Mouse (Mus musculus): ENCODE measurements at regions not wholly inside any gene's neighbourhood (a gene's known extent, or its start where the extent isn't known, plus 50 kb on each side); places are given as distances from the start of the nearest gene placed in this dataset.
A peak's percentile ranks its signal among the peaks of the same experiment; 100 is the strongest.

- DNase-seq (ENCODE audit: low spot score in 2 of 2), result no peak
Measured at GRCm38 (mm10) chr13:102570286-102570685, 123.1 kb upstream of the Cd180 start.

GRCm38 (mm10) chr13:102573286-102573921 lies 120.0 kb upstream of the Cd180 start:
- DNase-seq (ENCODE audit: low spot score in 2 of 2), result peak; percentile 40 to 52

GRCm38 (mm10) chr13:102576871-102577662 lies 116.3 kb upstream of the Cd180 start:
- DNase-seq (ENCODE audit: low spot score in 2 of 2), result no peak

DNA sequence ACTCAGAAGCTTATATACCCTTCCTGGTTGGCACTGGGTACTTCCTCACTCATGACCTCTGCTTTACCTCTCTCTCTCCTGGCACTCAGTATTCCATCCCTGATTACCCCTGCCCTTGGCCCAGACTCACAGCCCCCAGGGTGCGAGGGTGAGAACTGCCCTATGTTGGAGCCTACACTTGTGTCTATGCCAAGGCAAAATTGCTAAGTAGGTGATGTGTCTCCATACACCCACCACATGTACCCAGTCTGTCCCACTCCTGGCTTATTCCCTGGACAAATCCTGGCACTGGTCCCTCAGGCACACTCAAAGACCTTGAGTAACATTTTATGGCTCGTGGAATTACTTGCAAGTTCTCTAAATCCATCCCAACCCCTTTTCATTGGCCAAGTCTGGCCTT lies 114.5 kb upstream of the Cd180 start:
- DNase-seq (ENCODE audit: low spot score in 2 of 2), result no peak

GRCm38 (mm10) chr13:102579638-102580037 lies 113.7 kb upstream of the Cd180 start:
- no peak for DNase-seq (ENCODE audit: low spot score in 2 of 2)

GRCm38 (mm10) chr13:102583984-102584645 lies 109.2 kb upstream of the Cd180 start:
- DNase-seq (ENCODE audit: low spot score in 2 of 2), result no peak

GRCm38 (mm10) chr13:102586215-102586614 lies 107.1 kb upstream of the Cd180 start:
- DNase-seq (ENCODE audit: low spot score in 2 of 2), result no peak

- DNase-seq (ENCODE audit: low spot score in 2 of 2), result no peak
Measured at GRCm38 (mm10) chr13:102589680-102590435, 103.5 kb upstream of the Cd180 start.

DNA sequence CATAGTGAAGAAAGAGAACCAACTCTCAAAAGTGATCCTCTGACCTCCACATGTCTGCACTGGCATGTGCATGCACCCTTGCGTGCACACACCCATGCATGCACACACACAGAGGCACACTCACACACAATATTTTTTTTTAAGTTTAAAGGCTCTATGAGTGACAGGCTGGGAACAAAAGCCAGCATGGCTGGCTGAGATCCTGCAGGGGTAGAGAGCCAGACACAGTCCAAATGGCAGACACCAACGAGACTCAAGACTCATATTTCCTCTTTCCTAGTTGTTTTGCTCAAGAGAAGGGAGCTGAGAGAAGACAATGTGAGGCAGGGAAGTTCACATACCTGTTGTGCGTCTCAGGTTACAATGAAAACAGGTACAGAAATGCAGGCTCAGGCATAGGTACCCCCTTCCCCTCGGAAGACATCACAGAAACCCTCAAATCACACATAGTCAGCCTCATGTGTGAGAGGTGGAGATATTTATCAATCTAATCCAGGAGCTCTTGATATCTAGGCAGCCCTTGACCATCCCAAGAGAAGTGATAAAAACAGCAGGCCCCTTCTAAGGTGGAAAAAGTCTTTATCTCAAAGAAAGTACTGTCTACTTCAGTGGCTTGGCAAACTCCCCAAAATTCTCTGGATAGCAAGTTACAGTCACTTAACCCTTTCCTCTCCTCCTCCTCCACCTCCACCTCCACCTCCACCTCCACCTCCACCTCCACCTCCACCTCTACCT lies 101.4 kb upstream of the Cd180 start:
- no peak for DNase-seq (ENCODE audit: low spot score in 2 of 2)

GRCm38 (mm10) chr13:102593405-102594200 lies 99.8 kb upstream of the Cd180 start:
- peak; percentile 26 to 29 for DNase-seq (ENCODE audit: low spot score in 2 of 2)

DNA sequence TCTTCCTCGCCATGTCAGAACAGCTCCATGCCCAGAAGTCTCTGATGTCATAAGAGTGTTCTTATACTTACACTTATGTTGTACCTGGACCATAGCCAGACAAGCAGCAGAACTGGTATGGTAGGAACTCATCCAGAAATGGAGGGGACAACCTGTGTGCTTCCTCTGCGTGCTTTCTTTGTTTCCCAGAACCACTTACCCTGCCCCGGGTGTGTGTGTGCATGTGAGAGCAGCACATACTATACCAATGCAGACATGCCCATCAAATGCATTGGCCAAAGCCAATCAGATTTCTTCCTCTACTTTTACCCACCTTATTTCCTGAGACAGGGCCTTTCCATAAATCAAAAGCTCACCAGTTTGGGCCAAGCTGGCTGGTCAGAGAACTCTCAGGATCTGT lies 99.2 kb upstream of the Cd180 start:
- DNase-seq (ENCODE audit: low spot score in 2 of 2), result no peak

- peak; percentile 20 to 26 for DNase-seq (ENCODE audit: low spot score in 2 of 2)
Measured at GRCm38 (mm10) chr13:102595602-102596001, 97.8 kb upstream of the Cd180 start.

DNA sequence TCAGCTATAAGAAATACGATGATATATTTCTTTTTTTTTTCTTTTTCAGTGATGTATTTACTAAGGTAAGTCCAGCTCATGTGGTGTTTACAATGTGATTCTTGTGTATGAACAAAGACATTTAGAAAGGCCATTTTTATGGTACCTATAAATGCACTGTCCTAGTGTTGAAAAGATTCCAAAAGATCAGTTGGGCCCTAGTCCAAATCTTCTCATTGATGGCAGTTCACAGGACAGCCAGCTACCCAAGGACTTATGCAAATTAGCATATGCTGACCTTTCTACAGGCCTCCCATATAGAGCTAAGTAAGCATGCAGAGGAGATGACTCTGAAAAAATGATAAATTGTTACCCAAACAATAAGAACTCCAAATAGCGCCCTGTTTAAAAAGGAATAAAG lies 97.3 kb upstream of the Cd180 start:
- no peak for DNase-seq (ENCODE audit: low spot score in 2 of 2)

- no peak for DNase-seq (ENCODE audit: low spot score in 2 of 2)
Measured at GRCm38 (mm10) chr13:102598181-102598580, 95.2 kb upstream of the Cd180 start.

GRCm38 (mm10) chr13:102599602-102600001 lies 93.8 kb upstream of the Cd180 start:
- DNase-seq (ENCODE audit: low spot score in 2 of 2), result no peak

GRCm38 (mm10) chr13:102600026-102600425 lies 93.3 kb upstream of the Cd180 start:
- no peak for DNase-seq (ENCODE audit: low spot score in 2 of 2)

GRCm38 (mm10) chr13:102624461-102624860 lies 68.9 kb upstream of the Cd180 start:
- DNase-seq (ENCODE audit: low spot score in 2 of 2), result no peak

GRCm38 (mm10) chr13:102625171-102625835 lies 68.1 kb upstream of the Cd180 start:
- DNase-seq (ENCODE audit: low spot score in 2 of 2), result peak; percentile 44 to 65

GRCm38 (mm10) chr13:102625836-102626340 lies 67.5 kb upstream of the Cd180 start:
- no peak for DNase-seq (ENCODE audit: low spot score in 2 of 2)

Data from left cerebral cortex, adult 18-20 months (tissue).